Mouse (Mus musculus): ENCODE measurements at regions not wholly inside any gene's neighbourhood (a gene's known extent, or its start where the extent isn't known, plus 50 kb on each side); places are given as distances from the start of the nearest gene placed in this dataset.

GRCm38 (mm10) chr2:71636590-71636989 lies 90.0 kb upstream of the Dlx2 start:
- no peak for TF ChIP-seq GATA1 (IDR thresholded peaks at IDR 0.05; ENCODE audit: borderline replicate concordance, low read length)
- no peak for TF ChIP-seq FLI1 (IDR thresholded peaks at IDR 0.05; ENCODE audit: low read length)
